Mouse (Mus musculus): ENCODE results near the gene Arhgef16.

Arhgef16 gene

DNA sequence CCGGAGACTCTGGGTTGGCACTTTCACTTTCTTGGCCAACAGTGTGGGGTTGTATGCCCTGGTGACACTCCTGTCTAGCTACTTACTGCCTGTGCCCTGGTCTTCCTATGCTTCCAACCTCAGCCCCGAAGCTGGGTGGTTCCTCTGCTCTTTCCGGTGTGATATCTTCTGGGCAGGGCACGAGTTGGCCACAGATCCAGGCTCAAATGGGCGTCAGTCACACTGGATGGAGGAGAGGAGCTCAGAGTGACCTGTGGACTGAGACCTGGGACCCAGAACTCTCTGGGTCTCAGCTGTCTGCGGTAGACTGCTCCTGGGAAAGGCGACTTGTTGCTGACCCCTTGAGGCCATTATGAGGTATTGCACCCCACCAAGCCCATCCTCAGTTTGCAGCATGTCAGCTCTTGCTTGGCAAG lies at the start of gene Arhgef16:
Gene Arhgef16, minus strand, starts transcription at position 211 of the 416 bp plus-strand sequence.
- peak; percentile 68 for DNase-seq

- DNase-seq: no peak
Observed at GRCm38 (mm10) chr4:154348197-154348786, 46.8 kb upstream of the Arhgef16 start.

- DNase-seq: no peak
Observed at GRCm38 (mm10) chr4:154346731-154347522, 45.5 kb upstream of the Arhgef16 start.

DNA sequence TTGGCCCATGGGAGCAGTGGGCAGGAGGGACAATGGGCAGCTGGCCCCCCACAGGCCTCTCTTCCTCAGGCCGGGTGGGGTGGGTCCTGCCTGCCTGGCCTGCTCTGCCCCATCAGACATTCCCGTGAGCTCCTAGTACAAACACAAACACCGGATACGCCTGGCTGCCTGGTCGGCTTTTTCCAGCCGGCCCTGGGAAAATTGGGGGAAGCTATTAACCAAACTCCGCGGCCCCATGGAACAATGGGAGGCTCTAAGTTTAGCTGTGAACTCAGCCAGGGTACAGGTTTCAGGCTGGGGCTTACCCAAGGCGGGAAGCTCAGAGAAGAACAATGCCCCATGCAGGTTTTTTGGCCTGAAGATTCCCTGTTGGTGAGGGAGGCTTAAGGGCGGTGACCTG lies 35.2 kb upstream of the Arhgef16 start:
- DNase-seq: peak; percentile 45

DNA sequence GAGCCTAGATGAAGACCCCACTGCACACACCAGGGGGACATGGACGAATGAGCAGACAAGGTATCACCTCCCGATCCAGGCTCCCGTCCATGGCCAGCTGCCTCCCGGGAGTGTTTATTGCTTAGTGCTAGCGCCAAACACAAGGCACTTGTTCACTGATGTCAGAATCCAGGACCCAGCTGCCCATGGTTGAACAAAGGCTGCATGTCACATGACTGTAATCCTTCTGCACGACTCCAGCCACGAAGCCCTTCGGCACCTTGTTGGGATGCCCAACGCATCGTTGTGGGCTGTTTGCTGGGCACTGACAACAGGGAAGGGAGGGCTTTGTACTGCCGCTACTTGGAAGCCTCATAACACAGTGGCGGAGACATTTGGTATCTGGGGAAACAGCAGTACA lies 34.3 kb upstream of the Arhgef16 start, which contains the start of gene B230104I21Rik:
Gene B230104I21Rik, plus strand, starts transcription at position 367 of the 400 bp plus-strand sequence.
- DNase-seq: no peak

DNA sequence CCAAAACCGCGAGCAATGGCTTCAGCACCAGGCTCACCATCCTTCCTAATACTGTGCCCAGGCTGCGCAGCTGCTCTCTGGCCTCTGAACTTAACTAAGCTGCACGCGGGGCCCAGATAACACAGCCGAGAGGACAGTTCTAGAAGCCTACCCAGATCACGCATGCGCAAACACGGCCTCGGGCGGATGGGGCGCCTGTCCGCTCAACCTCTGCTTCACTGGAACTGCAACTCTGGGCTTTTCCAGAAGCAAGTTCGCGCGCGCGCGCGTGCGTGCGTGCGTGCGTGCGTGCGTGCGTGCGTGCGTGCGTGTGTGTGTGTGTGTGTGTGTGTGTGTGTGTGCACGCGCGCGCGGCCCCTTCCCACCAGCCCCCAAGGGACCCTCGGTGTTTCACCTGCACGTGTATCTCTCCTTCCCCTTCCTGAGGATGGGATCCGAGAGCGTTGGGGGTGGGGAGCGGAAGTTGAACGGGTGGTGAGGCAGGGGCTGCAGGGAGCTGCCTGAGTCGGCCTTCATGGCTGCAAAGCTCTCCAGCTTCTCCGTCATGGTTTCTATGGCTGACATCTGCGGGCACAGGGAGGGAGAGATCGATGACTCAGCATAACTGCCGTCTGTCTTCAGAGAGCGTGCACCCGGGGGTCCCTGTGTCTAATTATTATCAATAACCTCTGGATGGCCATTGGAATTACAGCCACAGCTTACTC lies 33.4 kb upstream of the Arhgef16 start:
- no peak for DNase-seq

DNA sequence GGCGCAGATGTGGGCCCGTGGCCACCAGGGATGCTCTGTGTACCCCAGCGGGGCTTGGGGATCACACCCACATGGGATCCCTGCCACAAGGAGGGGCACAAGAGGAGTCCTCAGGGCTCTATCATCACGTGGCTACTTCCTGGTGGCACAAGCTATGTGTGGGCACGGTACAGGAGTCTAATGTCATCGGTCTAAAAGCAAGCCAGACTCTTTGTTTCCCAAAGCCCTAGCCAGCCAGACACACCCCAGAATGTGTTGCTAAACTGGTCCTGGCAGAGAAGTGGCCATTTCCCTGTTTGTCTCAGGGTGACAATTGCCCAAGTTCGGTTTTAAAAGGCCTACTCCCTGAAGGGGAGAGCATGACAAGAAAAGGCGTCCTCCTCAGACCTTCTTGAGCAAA lies 31.8 kb upstream of the Arhgef16 start:
- no peak for DNase-seq

DNA sequence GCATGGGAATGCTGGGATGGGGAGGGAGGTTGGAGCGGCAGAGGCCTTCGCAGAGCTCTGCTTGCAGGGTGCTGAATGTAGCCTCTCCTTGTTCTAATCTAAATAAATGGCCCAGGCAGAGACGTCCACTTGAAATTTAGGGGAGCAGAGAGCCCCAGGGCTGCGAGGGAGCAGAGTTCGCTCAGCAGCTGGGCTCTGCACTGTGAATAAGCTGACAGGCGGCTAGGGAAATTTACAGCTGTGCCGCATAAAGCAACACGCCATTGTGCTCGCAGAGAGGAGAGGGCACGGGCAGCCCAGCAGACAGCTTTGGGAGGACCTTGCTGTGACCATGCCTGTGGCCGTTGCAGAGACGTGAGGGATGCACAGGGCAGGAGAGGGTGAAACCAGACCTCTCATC lies 29.8 kb upstream of the Arhgef16 start:
- DNase-seq: no peak

GRCm38 (mm10) chr4:154330001-154330400 lies 28.5 kb upstream of the Arhgef16 start:
- peak; percentile 37 for DNase-seq

GRCm38 (mm10) chr4:154328836-154329235 lies 27.4 kb upstream of the Arhgef16 start:
- DNase-seq: peak; percentile 59

GRCm38 (mm10) chr4:154328431-154328830 lies 27.0 kb upstream of the Arhgef16 start:
- no peak for DNase-seq

DNA sequence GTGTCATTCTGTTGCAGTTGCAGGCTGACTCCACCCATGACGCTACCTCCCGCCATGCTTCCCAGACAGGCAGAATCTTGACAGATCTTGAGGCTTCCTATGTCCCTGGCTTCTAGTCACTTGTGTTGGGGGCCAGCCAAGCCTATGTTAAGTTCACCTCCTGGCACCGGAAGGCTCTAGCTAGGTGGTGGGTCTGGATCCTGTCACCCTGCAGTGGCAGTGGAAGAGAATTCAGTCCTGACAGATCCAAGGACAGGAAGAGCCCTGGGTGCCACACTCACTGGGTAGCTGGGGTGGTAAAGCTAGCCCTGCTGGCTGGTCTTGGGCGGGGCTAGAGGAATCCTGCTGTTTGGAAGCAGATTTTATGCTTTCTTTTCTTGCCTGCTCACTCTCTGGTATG lies 23.9 kb upstream of the Arhgef16 start:
- DNase-seq: no peak

DNA sequence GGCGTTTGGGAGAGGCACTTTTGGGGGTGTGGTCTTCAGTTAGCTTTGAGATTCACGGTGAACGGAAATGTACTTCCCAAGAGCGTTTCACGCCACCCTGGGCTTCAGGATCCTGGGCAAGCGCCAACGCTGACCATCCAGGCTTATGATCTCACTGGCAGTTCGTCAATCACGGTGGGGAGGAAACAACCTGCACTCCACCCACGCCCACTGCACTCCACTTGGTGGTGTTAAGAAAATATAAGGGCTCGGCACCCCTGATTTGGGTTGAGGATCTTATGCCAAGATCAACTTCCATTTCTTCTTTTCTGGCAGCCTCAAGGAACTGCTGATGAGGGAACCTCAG lies 12.1 kb upstream of the Arhgef16 start:
- DNase-seq: no peak

GRCm38 (mm10) chr4:154312935-154313621 lies 11.6 kb upstream of the Arhgef16 start:
- no peak for DNase-seq

- no peak for DNase-seq
Observed at GRCm38 (mm10) chr4:154312143-154312812, 10.8 kb upstream of the Arhgef16 start.

DNA sequence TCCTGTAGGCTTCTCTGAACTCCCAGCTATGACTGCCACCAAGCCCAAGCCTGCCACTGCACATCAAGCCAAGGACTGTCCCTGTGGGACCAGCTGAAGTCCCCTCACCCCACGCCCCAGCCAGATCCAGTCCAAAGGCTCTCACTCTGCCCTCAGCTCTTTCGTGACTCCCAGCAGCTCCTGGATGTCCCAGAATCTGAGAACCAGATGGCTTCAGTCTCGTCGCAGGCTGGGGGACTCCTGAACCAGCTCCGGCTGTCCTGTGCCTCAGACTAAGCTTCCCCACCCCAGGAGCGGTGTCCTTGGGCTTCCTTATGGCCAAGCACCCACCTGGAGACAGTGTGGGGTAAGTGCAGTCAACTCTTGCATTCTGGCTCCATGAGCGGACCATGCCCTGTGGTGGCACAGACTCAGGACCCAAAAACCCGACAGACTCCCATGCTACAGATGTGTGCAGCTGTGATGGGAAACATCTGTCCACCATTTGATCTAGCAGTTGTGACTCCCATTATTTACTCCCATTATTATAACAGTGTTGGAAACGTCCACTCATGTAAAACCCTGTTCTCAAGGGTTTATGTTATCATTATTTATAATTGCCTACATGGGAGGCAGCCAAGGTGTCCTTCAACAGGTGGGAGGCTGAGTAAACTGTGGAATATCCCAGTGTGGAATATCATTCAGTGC lies 9.2 kb upstream of the Arhgef16 start:
- no peak for DNase-seq

DNA sequence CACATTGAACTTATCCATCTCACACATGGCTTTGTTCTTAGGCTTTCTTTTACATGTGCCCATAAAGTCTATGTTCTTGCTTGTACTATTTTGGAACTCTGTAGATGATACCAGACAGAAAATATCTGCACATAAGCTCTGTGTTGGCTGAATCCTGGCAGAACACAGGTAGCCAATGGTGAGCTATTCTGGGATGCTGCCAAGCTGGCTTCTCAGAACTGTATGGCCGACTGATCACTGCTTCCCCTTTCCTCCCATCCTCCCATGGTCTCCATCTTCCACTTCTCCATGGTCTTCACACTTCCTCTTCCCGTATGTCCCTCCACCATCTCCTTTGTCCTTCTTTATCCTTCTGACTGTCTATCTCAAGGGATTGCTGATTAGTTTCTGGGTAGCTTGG lies 7.7 kb upstream of the Arhgef16 start:
- DNase-seq: no peak

- DNase-seq: peak; percentile 92
Observed at GRCm38 (mm10) chr4:154299541-154300271, 1.8 kb downstream of the Arhgef16 start.

- peak; percentile 86 for DNase-seq
Observed at GRCm38 (mm10) chr4:154297761-154298160, 3.7 kb downstream of the Arhgef16 start.

DNA sequence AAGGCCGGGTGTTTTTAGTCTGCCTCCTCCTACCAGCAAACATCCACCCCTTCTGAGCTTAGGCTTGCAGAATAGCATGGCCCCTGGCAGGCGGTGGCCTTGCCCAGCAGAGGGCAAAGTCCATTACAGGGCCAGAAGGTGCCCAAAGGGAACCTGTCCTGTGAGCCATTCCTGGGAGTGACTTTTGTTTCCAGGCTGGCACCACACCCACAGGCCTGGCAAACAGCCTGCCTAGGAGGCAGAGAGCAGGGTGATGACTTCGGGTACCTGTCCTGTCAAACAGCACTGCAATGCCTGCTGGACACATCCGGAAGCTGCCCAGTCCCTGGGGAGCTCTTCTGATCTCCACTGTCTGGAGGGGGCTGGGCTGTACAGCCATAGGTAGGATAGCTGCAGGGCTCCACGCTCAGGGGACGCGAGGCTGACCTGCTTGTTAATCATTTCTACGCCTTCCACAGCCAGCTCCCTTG lies 7.2 kb downstream of the Arhgef16 start:
- DNase-seq: peak; percentile 94

DNA sequence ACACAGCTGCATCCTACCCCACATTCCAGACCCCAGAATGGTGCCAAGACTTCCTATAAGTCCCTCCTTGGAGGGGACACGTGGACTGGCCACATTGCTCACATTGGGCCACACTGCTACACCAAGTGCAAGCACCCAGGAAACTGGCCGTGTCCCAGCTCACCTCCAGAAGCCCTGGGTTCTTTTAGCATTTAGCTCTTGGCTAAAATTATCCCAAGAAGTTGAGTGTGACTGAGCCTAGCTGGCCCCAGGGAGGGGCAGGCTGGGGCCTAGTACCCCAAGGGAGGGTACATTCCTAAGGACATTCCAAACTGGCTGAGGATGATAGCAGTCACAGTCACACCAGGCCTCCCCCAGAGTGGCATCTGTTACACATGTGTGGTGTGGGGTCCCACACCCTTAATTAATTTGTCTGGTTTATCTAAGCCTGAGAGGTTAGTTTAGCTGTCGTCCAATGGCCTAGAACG lies 7.7 kb downstream of the Arhgef16 start:
- peak; percentile 76 for DNase-seq
